Mouse (Mus musculus) liver, postnatal 0 days (tissue): Measurements from ENCODE around the gene Cd59b.
"Not testable (repeated sequence)": the region's sequence is repeated elsewhere in the genome, so short reads cannot be mapped to it uniquely, and the experiment has no call there.

Experiments used
- CTCF ChIP-seq: sonication (generic); IDR thresholded peaks from 2 replicates; pipeline ENCODE4 v1.5.1; 2016; ENCODE audit warnings: antibody characterized with exemption, low read depth
- EP300 ChIP-seq: IDR thresholded peaks from 2 replicates; pipeline ENCODE4 v1.6.1; 2016; ENCODE audit warnings: antibody characterized with exemption, low read depth, mild to moderate bottlenecking

GRCm38 (mm10) chr2:104111170-104111797, 41.6 kb downstream of the Cd59b start:
- not testable (repeated sequence) for TF ChIP-seq CTCF, EP300
